Mouse (Mus musculus) hematopoietic stem cell, adult 5-6 weeks (primary cell): ENCODE data around the gene Ttll9. TPM values are rescaled to one million over a fixed set of nuclear protein-coding genes. Genes with fewer than 3 reads are reported as not detected.

ENCODE experiments used
- ATAC-seq, 2 experiments: fragments of 125-278 bp in 1 of 2; replicated peaks in 1 of 2; 2 replicates each; pipeline ENCODE4 v1.8.0; 2016 to 2017; ENCODE audit warnings: inconsistent platforms in 2 of 2, mild to moderate bottlenecking in 2 of 2, moderate number of reproducible peaks in 2 of 2, low read depth in 1 of 2, moderate TSS enrichment in 1 of 2; ENCODE audit not compliant: low FRiP score in 2 of 2, poor library complexity in 2 of 2, severe bottlenecking in 2 of 2, insufficient read depth in 1 of 2, low TSS enrichment in 1 of 2
- total RNA-seq: library from RNA; stranded (forward); fragments of 172-1452, 232-1000 nt; gene quantifications from 2 replicates; pipeline ENCODE4 v1.2.3, GENCODE M21; 2017

The Ttll9 gene
- total RNA-seq, 1 experiment from 2014 or later: not detected

DNA sequence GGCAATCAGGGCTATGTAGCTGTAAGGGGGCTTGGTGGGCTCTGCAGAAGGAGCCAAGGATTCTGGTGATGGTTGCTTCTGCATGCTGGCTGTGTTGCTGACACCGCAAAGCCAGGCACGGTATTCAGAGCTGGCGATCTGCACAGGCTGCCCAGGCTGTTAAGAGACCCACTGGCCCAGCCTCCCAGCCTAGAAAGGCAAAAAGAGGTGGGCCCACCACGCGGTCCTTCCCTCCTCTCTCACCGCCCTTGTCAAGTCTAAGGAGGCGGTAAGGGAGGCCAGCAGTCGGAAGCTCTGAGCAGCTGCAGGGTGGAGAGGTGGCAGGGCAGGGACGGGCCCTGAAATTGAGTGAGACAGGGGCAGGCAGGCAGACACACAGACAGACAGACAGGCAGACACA lies 29.2 kb upstream of the Ttll9 start, which contains the start of gene Foxs1:
Foxs1 (minus strand) TSS at position 161 of the 400 bp plus-strand sequence.
- ATAC-seq: peak; percentile 22 to 41; a peak in 2 of 4 replicates

DNA sequence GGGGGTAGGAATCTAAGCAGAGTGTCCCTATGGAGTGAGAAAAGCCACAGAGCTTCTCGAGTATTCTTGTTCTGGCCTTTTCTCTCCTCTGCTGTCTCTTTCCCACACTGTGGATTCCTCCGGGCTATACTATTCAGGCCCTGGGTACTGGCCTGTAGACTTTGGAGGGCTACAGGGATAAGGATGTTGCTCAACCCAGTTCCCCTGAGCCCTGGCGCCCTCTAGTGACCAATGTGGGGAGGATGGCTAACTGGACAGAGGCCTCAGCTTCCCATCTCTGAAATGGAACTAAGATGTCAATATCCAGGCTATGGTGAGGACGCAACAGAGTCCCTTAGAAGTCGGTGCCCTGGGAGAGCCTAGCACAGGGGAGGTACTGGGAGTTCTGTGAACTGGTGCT lies 28.7 kb upstream of the Ttll9 start:
- ATAC-seq: peak; percentile 49 to 58; a peak in 3 of 4 replicates

DNA sequence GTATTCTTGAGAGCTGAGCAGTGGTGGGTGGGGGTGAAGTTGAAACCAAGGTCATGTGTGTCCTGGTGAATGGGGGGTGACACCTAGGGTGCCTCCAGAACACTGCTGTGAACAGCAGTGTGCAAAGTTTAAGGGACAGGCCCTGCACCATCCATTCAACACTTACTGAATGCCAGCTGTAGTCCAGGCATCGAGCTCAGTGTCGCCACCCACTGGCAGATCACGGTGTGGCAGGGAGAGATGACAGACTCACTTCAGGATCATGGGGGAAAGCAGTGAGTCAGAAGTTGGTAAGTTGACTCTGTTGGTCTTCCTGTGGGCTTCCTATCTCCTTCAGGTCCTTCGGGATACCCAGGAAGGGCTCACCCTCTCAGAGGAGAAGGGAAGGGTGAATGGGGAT lies 22.4 kb upstream of the Ttll9 start:
- peak; percentile 57 to 59; a peak in 2 of 4 replicates for ATAC-seq

DNA sequence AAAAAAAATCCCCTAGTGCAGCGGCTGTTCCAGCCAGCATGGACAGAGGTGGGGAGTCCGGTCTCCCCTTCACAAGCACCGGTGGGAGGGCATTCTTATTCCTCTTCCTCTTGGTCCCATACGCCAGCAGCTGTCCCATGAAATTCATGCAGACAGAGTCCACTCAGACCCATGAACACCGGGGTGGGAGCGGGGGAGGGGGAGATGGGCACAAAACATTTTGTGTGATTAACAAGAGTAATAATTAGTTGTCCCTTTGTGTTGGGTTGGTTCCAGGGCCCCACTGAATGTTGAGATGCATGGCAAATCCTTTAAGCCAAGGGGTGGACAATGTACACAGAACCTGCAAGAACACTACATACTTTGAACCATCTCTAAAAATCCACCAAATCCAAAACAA lies 21.2 kb upstream of the Ttll9 start:
- ATAC-seq: no peak

DNA sequence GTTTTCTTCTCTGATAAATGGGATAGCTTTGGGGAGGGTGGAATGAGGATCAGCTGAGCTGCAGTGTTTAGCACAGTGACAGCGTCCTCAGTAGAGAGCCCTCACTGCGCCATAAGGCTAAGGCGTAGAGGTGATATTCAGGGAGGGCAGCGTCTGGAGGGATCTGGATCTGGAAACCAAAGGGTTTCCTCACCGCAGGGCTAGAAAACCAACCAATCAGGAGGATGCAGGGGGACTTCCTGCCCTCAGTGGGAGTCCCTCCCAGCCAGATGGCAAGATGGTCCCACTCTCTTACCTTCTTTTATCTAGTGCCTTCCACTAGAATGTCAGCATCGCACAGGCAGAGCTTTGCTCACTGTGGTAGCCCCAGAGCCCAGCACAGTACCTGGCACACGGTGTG lies 20.5 kb upstream of the Ttll9 start:
- ATAC-seq: no peak

DNA sequence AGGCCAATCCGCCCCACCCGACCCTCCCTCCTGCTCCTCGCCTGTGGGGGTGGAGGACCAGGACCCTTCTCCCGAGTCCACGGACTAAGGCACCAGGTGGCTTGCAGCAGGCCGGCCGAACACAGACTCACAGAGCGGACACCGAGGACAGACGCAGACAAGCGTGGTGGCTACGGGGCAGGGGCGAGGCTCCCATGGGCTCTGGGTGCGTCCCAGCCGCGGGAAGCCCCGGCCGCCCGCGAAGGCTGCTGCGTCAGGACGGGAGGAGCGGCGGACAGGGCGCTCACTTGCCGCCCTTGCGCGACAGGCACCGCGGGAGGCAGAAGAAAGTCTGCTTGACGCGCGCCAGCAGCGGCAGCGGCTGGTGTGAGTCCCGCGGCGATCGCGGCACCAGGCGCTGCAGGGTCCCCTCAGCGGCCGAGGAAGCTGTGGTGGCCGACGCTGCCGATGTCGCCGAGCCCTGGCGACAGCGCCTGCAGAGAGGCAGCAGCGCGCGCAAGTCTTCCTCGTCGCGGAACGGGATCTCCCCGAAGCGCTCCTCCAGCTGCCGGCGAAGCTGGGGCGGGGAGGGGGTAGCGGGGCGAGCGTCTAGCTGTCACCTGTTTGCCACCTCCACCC lies 19.3 kb upstream of the Ttll9 start:
- ATAC-seq: 0 out of 4 replicates have a peak, but pooled peaks of 1 of the 2 experiments have one; percentile 18

DNA sequence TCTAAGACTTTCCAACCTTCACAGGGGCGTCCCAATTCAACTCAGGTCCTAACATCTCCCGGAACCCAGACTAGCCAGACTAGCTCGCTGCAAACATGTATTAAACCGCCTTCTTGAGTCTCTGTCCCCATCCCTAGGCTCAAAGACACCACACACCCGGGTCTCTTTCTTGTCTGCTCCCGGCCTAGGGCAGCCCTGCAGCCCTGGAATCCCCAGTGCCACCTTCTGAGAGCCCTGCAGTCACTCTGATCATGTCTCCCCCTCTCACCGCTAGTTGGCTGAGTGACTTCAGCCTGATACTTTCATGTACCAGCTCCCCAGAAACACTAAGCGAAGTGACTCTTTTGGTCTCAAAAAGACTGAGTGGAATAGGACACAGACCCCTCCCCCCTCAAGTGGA lies 18.7 kb upstream of the Ttll9 start:
- ATAC-seq: 0 out of 4 replicates have a peak, but pooled peaks of 1 of the 2 experiments have one; percentile 16

DNA sequence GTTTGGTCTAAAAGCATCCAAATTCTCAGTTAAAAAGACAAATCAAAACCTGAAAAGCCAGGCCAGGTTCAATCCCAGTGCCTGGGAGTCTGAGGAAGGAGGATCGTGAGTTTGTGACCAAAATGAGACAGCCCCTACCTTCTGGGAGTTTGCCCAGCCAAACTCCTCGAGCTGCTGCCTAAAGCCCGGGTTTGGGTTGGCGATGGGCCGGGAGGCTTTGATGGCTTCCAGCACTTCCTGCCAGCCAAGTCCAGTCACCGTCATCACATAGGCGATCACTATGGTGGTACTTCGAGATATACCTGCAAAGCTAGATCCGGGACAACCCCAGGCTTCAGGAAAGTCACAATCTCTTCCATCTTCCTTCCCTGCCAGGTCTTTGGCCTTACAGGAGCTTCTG lies 18.3 kb upstream of the Ttll9 start:
- no peak for ATAC-seq

DNA sequence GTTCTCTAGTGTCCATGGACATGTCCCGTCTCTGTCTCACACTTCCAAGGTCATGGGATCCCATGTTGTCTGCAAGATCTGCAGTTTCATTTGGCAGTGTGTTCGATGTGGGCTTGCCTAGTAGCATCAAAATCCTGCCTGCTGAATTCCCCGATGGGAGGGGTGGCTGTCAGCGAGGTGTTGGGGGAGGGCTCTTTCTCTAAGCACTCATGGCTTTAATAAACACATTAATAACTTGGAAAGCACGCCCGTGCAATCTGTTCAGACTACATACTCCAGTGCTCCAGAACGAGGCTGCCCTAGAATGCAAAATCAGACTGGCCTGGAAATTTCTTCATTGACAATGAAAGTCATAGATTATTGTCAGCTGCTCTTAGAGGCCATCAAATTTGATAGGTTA lies 15.2 kb upstream of the Ttll9 start:
- ATAC-seq: no peak

DNA sequence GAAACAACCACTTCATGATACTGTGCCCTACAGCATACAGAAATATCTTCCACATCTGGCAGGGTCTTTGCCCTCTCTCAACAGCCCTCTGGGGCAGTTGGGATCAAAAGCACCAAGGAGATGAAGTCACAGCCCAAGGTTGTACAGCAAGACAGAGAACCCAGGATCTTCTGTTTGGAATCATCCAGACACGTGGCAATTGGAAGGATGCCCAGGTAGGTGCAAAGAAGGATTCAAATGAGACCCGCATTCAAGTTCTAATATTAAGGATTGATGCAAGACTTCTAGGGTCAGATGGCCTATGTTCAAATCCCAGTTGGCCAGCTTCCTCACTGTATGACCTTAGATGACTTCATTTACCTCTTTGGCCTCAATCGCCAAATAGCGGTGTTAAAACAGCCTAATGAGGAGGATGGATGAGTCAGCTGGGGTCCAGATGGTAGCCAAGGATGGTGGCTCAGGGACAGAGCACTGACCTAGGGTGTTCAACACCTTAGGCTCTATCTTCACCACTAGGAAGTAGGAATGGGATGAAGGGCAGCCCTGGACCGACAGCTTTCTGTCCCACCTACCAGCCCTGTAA lies 13.8 kb upstream of the Ttll9 start:
- ATAC-seq: no peak

DNA sequence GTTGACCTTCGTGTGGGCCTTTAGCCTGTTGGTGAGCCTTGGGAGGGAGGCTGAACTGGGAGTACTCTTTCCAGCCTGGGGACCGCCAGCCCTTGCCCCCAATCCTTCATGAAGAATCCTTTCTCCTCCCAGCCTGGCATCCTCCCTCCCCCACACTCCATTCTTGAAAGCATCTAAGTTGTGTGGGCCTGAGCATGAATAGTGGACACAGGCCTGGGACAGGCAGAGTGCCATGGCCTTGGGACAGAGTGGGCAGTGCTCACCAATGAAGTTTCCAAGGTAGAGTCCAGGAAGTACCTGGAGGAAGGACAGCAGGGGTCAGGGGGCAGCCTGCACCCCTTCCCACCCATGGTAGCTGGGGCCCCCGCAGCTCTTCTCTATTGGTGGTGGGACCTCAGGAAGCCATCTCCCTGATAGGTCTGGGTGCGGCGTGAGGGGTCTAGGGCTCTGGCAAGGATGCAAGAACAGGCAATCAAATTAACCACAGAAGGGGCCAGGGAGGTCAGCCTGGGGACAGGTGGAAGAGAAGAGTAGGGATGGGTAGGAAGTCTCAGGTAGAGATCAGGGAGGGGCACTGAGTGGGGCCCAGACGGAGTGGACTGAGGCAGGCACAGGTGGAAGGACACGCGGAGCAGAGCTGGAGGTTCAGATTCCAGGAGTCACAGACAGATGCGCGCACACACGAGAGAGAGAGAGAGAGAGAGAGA lies 11.8 kb upstream of the Ttll9 start:
- no peak for ATAC-seq

DNA sequence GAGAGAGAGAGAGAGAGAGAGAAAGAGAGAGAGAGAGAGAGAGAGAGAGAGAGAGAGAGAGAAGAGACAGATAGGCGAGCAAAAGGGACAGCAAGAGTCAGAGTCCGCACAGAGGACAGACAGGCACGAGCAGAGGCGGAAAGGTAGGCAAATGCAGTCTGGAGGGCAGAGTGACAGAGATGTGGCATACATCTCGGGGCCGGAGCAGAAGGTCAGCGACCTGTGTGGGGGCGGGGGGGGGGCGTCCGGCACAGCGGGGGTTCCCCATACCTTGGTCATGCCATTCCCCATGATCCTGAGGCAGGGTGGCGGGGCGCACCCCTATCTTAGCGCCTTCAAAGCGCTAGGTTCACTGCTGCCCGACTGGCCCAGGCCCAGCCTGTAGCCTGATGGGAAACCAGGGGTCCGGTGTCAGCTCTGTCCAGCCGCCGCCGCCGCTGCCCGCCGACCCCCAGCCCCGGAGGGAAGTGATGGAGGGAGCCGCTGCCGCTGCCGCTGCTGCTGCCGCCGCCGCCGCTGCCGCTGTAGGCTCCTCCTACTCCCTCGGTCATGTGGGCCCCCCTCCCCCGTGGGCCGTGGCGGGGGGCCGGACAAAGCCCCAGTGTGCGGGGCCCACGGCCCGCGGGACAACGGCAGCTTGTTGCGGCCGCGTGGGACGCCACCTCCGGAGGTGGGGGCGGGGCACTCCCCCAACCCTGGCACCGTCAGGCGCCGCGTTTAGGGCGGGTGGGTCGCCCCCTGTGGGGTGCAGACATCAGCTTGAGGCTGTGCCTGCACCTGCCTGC lies 11.0 kb upstream of the Ttll9 start, which contains the start of gene Dusp15:
Dusp15 (minus strand) TSS at position 634 of the 785 bp plus-strand sequence.
- ATAC-seq: peak; percentile 32 to 33; a peak in 1 of 4 replicates

DNA sequence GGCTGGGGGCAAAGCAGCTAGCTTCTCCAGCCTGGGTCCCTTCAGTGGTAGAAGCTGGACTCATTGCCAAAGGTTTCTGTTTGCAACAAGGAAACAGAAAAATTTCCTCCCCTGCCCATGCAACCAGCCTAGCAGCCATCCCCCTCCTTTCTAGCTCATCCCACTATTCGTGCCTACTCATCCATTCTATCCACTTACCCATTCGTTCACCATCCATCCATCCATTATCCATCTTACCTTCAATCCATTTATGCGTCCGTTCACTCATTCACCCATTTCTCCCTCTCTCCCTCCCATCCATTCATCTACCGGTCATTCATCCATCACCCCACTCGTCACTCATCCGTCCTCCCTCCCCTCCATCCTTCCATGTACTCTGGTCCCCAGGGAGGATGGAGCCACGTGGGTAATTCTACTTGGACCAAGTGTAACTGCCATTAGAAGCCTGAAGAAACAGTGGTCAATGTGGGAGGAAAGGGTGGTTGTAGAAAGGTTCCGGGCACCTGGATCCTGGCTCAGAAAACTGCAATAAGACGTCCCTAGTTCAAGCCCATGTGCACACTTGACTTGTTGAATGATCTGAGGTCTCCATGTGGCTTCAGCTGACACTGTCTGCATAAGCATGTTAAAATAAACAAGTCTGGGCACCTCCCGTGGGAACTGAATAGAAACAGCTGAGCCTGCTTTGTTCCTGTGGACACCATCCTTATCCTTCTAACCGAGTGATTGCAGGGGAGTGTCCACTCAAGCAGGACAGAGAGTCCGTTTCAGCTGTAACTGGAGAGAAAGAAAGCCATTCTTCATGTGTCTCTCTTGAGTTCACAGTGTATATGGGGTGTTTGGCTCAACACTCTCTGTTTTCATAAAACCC lies 10.2 kb upstream of the Ttll9 start:
- no peak for ATAC-seq

DNA sequence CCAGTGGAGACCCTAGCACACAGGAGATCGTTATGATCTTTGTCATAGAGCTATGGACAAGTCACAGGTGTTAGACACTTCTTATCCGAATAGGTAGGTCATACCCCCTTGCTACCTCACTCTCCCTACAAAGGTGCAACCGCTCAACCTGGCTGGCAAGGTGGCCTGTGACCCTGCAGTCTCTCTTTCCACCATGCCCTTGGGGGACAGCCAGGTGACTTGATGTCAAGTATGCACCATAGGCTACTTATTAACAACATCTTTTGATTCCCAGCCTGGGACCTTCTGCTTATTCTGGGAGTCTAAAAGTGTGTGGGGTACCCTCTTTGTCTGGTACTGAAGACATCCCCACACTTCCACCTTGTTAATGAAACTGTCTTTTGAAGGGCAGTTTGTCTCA lies 4.2 kb upstream of the Ttll9 start:
- ATAC-seq: no peak

DNA sequence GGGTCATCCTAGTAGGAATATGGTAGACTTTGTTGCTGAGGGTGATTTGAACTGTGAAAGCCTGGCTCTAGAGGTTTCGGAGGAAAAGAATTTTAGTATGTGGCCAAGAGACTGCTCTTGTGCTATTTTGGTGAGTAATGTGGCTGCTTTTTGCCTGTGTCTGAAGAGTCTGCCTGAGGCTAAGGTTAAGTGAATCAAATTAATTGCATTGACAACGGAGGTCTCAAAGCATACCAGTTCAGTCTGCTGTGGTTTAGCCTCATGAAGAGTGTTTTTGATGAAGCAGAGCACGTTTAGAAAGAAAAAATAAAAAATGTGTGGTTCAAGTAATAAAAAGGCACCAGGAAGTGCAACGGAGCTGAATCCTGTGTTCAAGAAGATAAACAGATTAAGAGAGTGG lies 3.3 kb downstream of the Ttll9 start:
- ATAC-seq: no peak

DNA sequence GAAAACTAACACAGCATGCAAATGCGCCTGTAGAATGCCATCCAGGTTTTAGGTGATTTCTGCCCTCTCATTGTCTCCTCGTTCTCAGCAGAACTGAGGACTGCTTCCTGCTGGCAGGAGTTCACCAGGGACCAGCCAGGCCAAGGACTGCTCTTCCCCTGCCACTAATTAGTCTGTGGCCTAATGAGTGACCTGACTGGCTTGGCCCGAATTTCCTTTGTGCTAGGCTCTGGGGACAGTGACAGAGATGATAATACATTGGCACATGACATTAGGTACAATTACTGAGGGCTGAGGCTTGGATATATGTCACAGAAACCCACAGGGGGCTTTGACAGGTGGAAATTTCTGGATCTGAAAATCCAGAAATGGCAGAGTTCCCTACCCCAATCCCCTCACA lies 14.7 kb downstream of the Ttll9 start:
- ATAC-seq: no peak

DNA sequence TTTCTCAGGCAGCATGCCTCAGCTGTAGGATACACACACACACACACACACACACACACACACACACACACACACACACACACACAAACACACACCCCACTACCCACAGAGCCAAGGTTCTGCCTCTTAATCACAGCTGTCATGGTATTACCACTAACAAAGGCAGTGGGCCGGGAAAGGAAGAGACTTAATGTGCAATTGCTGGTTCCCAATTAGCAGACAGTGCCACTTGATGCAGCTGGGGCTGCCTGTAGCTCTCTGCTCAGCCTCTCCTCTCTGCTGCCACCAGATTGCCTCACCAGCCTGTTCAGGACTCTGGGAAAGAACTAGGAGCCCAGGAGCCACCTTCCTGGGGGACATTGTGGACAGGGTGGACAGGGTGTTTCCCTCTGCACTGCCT lies 23.3 kb downstream of the Ttll9 start:
- ATAC-seq: peak; percentile 18 to 49; a peak in 1 of 4 replicates
